Mouse (Mus musculus) liver, adult 2 months (tissue): ENCODE data around the gene Sult4a1.

Experiments
- CTCF ChIP-seq: fragments of 200-500 bp; IDR thresholded peaks from 2 replicates; pipeline ENCODE4 v1.5.1; 2011; ENCODE audit warnings: low read depth, low read length, control low read depth
- POLR2A ChIP-seq: fragments of 200-500 bp; IDR thresholded peaks from 2 replicates; pipeline ENCODE4 v1.6.1; 2011; ENCODE audit warnings: low read length, control low read depth; ENCODE audit not compliant: insufficient read depth; ENCODE audit errors: extremely low read depth

DNA sequence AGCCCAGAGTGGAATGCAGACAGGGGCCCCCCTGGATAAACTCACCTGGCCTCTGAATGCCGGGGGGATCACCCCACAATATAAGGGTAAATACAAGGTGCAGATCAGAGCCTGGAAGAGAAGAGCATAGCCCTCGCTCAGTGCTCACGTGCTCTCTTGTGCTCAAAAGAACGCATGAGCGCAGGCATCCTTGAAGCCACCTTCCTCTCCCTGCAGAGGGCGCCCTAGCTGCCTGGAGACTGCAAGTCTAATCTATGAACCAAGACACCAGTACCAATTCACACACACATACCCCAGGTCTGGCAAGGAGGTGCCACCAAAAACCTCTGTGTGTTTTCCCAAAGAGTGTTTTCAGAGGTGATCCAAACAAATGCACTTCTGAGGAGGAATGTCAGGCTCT lies 15.1 kb upstream of the Sult4a1 start:
- no peak for TF ChIP-seq POLR2A
- peak; percentile 84 for TF ChIP-seq CTCF
